Mouse (Mus musculus): ENCODE data around the gene Vmac. TPM values are rescaled to one million over a fixed set of nuclear protein-coding genes. Genes with fewer than 3 reads are reported as not detected.

Gene Vmac
- polyA plus RNA-seq, 1 experiment from 2014 or later = 31.3 TPM

DNA sequence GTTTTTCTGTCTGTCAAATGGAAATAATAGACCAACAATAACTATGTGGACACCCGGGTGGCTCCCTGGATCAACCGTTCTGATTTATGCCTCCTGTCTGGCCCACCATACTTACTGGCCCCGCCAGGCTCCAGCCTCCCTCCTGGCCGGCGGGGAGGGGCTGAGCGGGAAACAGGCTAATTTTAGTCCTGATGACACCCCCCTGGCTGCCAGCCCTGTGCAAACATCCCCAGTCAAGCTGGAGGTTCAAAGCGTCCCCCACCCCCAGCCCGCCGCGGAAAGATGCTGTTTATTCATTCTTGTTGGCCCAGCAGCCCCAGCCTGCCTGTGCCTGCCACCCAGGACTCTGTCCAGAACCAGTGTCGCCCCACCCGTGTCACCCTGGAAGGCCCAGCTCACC is 10.3 kb upstream of the Vmac start:
- H3K4me3 ChIP-seq (ENCODE audit: low read depth, low read length) = no peak overlapping the region
- 4% methylated on average over 12 of the region's 12 CpGs for WGBS
- H3K4me1 ChIP-seq (ENCODE audit: control insufficient read depth, insufficient read depth, low read length) = peaks cover 22% of the 10 kb centered on the region; the same call in 1 of the 2 replicates
- H3K9me3 ChIP-seq (ENCODE audit: control insufficient read depth, low read depth, low read length) = peaks cover 3% of the 10 kb centered on the region; the same call in 1 of the 2 replicates
- peak overlapping the region; percentile 5; the same call in 1 of the 2 replicates for H3K4me2 ChIP-seq (replicated peaks; ENCODE audit: low read depth, low read length)
- no peak overlapping the region; the same call in 1 of the 2 replicates for H3K9ac ChIP-seq (replicated peaks; ENCODE audit: low read depth, low read length)
- no peaks in the 10 kb centered on the region for H3K27me3 ChIP-seq (ENCODE audit: control insufficient read depth, insufficient read depth, low read length)
- peaks cover 1% of the 10 kb centered on the region; the same call in 1 of the 2 replicates for H3K36me3 ChIP-seq (ENCODE audit: control insufficient read depth, insufficient read depth, low read length)
- H3K27ac ChIP-seq (ENCODE audit: low read length) = peak overlapping the region; percentile 52; the same call in 1 of the 2 replicates
- peak; percentile 30; the same call in 1 of the 2 replicates for ATAC-seq (ENCODE audit: insufficient number of reproducible peaks, insufficient read depth, low FRiP score, low read depth)

GRCm38 (mm10) chr17:56727659-56728058 is 9.8 kb upstream of the Vmac start:
- H3K27ac ChIP-seq (ENCODE audit: low read length) = peak overlapping the region; percentile 52; the same call in 1 of the 2 replicates

GRCm38 (mm10) chr17:56727029-56727649 is 9.3 kb upstream of the Vmac start:
- Histone ChIP-seq H3K9ac (replicated peaks; ENCODE audit: low read depth, low read length) (no peak overlapping the region), H3K9me3 (ENCODE audit: control insufficient read depth, low read depth, low read length) (peaks cover 3% of the 10 kb centered on the region; the same call in 1 of the 2 replicates), H3K4me1 (ENCODE audit: control insufficient read depth, insufficient read depth, low read length) (peaks cover 22% of the 10 kb centered on the region; the same call in 1 of the 2 replicates), H3K27ac (ENCODE audit: low read length) (peak overlapping the region; percentile 52; the same call in 1 of the 2 replicates), H3K4me2 (replicated peaks; ENCODE audit: low read depth, low read length) (0 out of 2 replicates have a peak overlapping the region, but pooled peaks have one; percentile 5), H3K27me3 (ENCODE audit: control insufficient read depth, insufficient read depth, low read length) (no peaks in the 10 kb centered on the region), H3K36me3 (ENCODE audit: control insufficient read depth, insufficient read depth, low read length) (peaks cover 9% of the 10 kb centered on the region; the same call in 1 of the 2 replicates), H3K4me3 (ENCODE audit: low read depth, low read length) (no peak overlapping the region)
- 7% methylated on average over 7 of the region's 7 CpGs for WGBS
- ATAC-seq (ENCODE audit: insufficient number of reproducible peaks, insufficient read depth, low FRiP score, low read depth) = no peak

More at GRCm38 (mm10) chr17:56727659-56728058, 9.8 kb upstream of the Vmac start:
- Histone ChIP-seq H3K4me1 (ENCODE audit: control insufficient read depth, insufficient read depth, low read length) (peaks cover 22% of the 10 kb centered on the region; the same call in 1 of the 2 replicates), H3K4me3 (ENCODE audit: low read depth, low read length) (no peak overlapping the region), H3K36me3 (ENCODE audit: control insufficient read depth, insufficient read depth, low read length) (peaks cover 5% of the 10 kb centered on the region; the same call in 1 of the 2 replicates), H3K27me3 (ENCODE audit: control insufficient read depth, insufficient read depth, low read length) (no peaks in the 10 kb centered on the region), H3K4me2 (replicated peaks; ENCODE audit: low read depth, low read length) (peak overlapping the region; percentile 5; the same call in 1 of the 2 replicates), H3K9ac (replicated peaks; ENCODE audit: low read depth, low read length) (no peak overlapping the region), H3K9me3 (ENCODE audit: control insufficient read depth, low read depth, low read length) (peaks cover 3% of the 10 kb centered on the region; the same call in 1 of the 2 replicates)
- 11% methylated on average over 12 of the region's 12 CpGs for WGBS
- ATAC-seq (ENCODE audit: insufficient number of reproducible peaks, insufficient read depth, low FRiP score, low read depth) = peak; percentile 34; the same call in 1 of the 2 replicates

DNA sequence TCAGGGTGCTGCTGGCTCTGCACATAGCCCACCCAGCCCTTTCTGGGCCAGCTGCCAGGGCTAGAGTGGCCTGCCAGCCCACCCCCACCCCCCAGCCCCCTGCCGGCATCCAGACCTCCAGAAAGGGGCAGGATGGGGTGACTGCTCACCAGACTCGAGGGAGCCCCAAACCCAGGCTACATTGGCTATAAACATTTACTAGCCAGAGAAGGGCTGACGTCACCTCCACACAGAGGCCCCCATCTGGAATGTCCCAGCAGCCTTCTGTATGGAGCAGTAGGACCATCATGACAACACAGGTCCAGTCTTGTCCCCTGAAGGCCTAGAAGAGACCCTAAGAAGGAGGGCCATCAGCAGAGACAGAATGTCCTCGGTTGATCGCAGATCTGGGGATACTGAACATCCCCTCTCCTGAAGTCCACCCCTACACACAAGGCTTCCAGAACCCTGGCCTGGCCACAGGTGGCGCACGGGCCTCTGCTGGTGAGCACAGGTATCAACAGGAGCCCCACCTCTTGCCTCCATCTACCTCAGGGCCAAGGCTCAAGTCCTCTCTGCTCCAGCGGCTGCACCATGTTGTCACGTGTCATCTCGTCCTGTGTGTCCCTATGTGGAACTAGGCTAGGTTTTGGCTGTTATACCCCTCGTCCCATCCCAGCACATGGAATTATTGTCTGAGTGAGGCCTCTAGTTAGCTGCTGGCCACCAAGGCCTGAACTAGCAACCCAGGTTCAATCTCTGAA is 5.8 kb upstream of the Vmac start:
- no peaks in the 10 kb centered on the region for H3K27me3 ChIP-seq (ENCODE audit: control insufficient read depth, insufficient read depth, low read length)
- no peak overlapping the region for H3K9ac ChIP-seq (replicated peaks; ENCODE audit: low read depth, low read length)
- WGBS = 76% methylated on average over 11 of the region's 11 CpGs
- peaks cover 11% of the 10 kb centered on the region; the same call in 1 of the 2 replicates for H3K36me3 ChIP-seq (ENCODE audit: control insufficient read depth, insufficient read depth, low read length)
- no peak for ATAC-seq (ENCODE audit: insufficient number of reproducible peaks, insufficient read depth, low FRiP score, low read depth)
- no peak overlapping the region for H3K4me2 ChIP-seq (replicated peaks; ENCODE audit: low read depth, low read length)
- peaks cover 3% of the 10 kb centered on the region; the same call in 1 of the 2 replicates for H3K9me3 ChIP-seq (ENCODE audit: control insufficient read depth, low read depth, low read length)
- H3K4me1 ChIP-seq (ENCODE audit: control insufficient read depth, insufficient read depth, low read length) = peaks cover 24% of the 10 kb centered on the region; the same call in 1 of the 2 replicates
- no peak overlapping the region for H3K27ac ChIP-seq (ENCODE audit: low read length)
- no peak overlapping the region for H3K4me3 ChIP-seq (ENCODE audit: low read depth, low read length)

DNA sequence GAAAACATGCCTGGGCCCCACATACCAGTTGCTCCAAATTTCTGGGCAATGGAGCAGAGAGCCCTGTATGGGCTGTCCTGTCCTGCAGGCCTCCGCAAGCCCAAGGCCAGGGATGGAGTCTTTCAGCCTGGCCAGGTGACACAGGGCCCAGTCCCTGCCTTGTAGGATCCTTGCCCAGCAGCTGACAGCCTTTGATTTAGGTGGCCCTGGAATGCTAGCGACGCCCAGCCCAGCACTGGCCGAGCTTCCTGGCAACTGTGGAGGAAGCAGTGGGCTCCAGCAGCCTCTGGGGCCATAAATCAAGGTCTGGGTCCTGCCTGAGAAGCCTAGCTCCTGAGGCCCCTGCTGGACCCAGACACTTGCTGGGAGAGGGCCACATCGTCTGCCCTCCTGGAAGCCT is 4.6 kb upstream of the Vmac start:
- Histone ChIP-seq H3K4me1 (ENCODE audit: control insufficient read depth, insufficient read depth, low read length) (peaks cover 17% of the 10 kb centered on the region; the same call in 1 of the 2 replicates), H3K4me2 (replicated peaks; ENCODE audit: low read depth, low read length) (no peak overlapping the region), H3K9ac (replicated peaks; ENCODE audit: low read depth, low read length) (no peak overlapping the region), H3K9me3 (ENCODE audit: control insufficient read depth, low read depth, low read length) (peaks cover 3% of the 10 kb centered on the region; the same call in 1 of the 2 replicates), H3K27ac (ENCODE audit: low read length) (no peak overlapping the region), H3K36me3 (ENCODE audit: control insufficient read depth, insufficient read depth, low read length) (peaks cover 11% of the 10 kb centered on the region; the same call in 1 of the 2 replicates), H3K27me3 (ENCODE audit: control insufficient read depth, insufficient read depth, low read length) (no peaks in the 10 kb centered on the region), H3K4me3 (ENCODE audit: low read depth, low read length) (no peak overlapping the region)
- WGBS = 48% methylated on average over 5 of the region's 5 CpGs
- ATAC-seq (ENCODE audit: insufficient number of reproducible peaks, insufficient read depth, low FRiP score, low read depth) = no peak

DNA sequence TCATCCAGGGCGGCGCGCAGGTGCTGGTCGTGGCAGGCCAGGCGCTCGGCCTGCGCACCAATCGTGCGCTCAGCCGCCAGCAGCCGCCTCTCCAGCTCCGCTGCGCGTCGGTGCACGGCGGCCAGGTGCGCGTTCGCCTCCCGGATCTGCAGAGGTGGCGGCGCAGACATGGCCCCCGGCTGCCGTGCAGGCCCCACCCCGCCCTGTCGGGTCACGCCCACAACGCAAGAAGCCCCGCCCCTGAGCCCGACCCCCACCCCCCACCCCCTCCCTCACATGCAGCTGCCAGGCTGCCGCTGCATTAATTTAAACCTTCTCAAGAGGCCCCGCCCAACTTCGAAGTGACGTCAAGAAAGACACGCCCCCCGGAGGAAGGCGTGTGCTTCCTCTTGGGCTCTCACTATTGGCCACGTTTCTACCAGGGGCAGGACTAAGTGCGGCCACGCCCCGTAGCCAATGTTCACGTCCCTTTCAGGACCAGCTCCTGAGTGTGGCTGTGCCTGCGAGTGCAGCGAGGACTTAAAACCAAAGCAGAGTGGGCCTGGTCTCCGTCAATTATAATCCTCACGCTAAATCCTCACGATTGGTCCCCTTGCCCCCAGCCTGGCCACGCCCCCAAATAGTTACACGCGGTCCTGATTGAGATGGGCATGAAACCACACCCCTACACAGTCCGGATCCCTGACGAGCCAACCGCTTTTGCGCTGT is 1.0 kb downstream of the Vmac start:
- peak overlapping the region; percentile 73; the same call in 1 of the 2 replicates for H3K27ac ChIP-seq (ENCODE audit: low read length)
- under 1% methylated on average over 55 of the region's 55 CpGs for WGBS
- H3K27me3 ChIP-seq (ENCODE audit: control insufficient read depth, insufficient read depth, low read length) = no peaks in the 10 kb centered on the region
- peak; percentile 92 for ATAC-seq (ENCODE audit: insufficient number of reproducible peaks, insufficient read depth, low FRiP score, low read depth)
- no peaks in the 10 kb centered on the region for H3K9me3 ChIP-seq (ENCODE audit: control insufficient read depth, low read depth, low read length)
- H3K4me2 ChIP-seq (replicated peaks; ENCODE audit: low read depth, low read length) = peak overlapping the region; percentile 81
- H3K36me3 ChIP-seq (ENCODE audit: control insufficient read depth, insufficient read depth, low read length) = peaks cover 5% of the 10 kb centered on the region
- peak overlapping the region; percentile 73 for H3K9ac ChIP-seq (replicated peaks; ENCODE audit: low read depth, low read length)
- peak overlapping the region; percentile 81 for H3K4me3 ChIP-seq (ENCODE audit: low read depth, low read length)
- H3K4me1 ChIP-seq (ENCODE audit: control insufficient read depth, insufficient read depth, low read length) = peaks cover 15% of the 10 kb centered on the region; the same call in 1 of the 2 replicates

GRCm38 (mm10) chr17:56715914-56716654 is 1.7 kb downstream of the Vmac start:
- Histone ChIP-seq H3K27ac (ENCODE audit: low read length) (peak overlapping the region; percentile 73; the same call in 1 of the 2 replicates), H3K9me3 (ENCODE audit: control insufficient read depth, low read depth, low read length) (no peaks in the 10 kb centered on the region), H3K4me1 (ENCODE audit: control insufficient read depth, insufficient read depth, low read length) (peaks cover 15% of the 10 kb centered on the region; the same call in 1 of the 2 replicates), H3K4me3 (ENCODE audit: low read depth, low read length) (peak overlapping the region; percentile 81), H3K36me3 (ENCODE audit: control insufficient read depth, insufficient read depth, low read length) (peaks cover 12% of the 10 kb centered on the region), H3K4me2 (replicated peaks; ENCODE audit: low read depth, low read length) (peak overlapping the region; percentile 65), H3K27me3 (ENCODE audit: control insufficient read depth, insufficient read depth, low read length) (no peaks in the 10 kb centered on the region), H3K9ac (replicated peaks; ENCODE audit: low read depth, low read length) (peak overlapping the region; percentile 73)
- ATAC-seq (ENCODE audit: insufficient number of reproducible peaks, insufficient read depth, low FRiP score, low read depth) = no peak
- 23% methylated on average over 22 of the region's 22 CpGs for WGBS

All from stomach, embryonic 14.5 days (tissue).